Mouse (Mus musculus) lung, postnatal 0 days (tissue): ENCODE data around the gene Fmnl3.

Source experiments
- CTCF ChIP-seq: IDR thresholded peaks from 2 replicates; pipeline ENCODE4 v1.5.1; 2016; ENCODE audit warnings: antibody characterized with exemption, mild to moderate bottlenecking
- EP300 ChIP-seq: IDR thresholded peaks from 2 replicates; pipeline ENCODE4 v1.6.1; 2016; ENCODE audit warnings: antibody characterized with exemption, mild to moderate bottlenecking, control low read depth

- TF ChIP-seq EP300, result no peak
- no peak for TF ChIP-seq CTCF
Measured at GRCm38 (mm10) chr15:99310617-99311016, 59.7 kb downstream of the Fmnl3 start.
